Mouse (Mus musculus) limb, embryonic 11.5 days (tissue): ENCODE results near the gene Rab1a. TPM values are rescaled to one million over a fixed set of nuclear protein-coding genes. Genes with fewer than 3 reads are reported as not detected.

Experiments
- ATAC-seq: fragments of 200-750 bp; cut with Nextera tagmentation; 2 replicates; pipeline ENCODE4 v1.8.0; 2017; ENCODE audit warnings: low read depth; ENCODE audit not compliant: insufficient number of reproducible peaks, low FRiP score, low TSS enrichment
- DNase-seq: peaks from one replicate; pipeline ENCODE4 v3.0.0-alpha.2; 2015; ENCODE audit warnings: low spot score
- H3K27ac ChIP-seq: fragments of 300-500 bp; sonication (generic); replicated peaks from 2 replicates; pipeline ENCODE4 v1.5.1; 2014; ENCODE audit warnings: low read depth, mild to moderate bottlenecking, low read length
- H3K27me3 ChIP-seq: fragments of 300-500 bp; sonication (generic); 2 replicates; pipeline ENCODE4 v1.6.1; 2014; ENCODE audit warnings: mild to moderate bottlenecking, low read length, mixed read lengths; ENCODE audit not compliant: control insufficient read depth, insufficient read depth
- H3K36me3 ChIP-seq: fragments of 300-500 bp; sonication (generic); 2 replicates; pipeline ENCODE4 v1.6.1; 2014; ENCODE audit warnings: mild to moderate bottlenecking, low read length, moderate library complexity, mixed read lengths; ENCODE audit not compliant: control insufficient read depth, insufficient read depth
- H3K4me1 ChIP-seq: fragments of 300-500 bp; sonication (generic); 2 replicates; pipeline ENCODE4 v1.6.1; 2014; ENCODE audit warnings: low read length, mixed read lengths; ENCODE audit not compliant: control insufficient read depth, insufficient read depth
- H3K4me2 ChIP-seq: fragments of 300-500 bp; sonication (generic); 2 replicates; pipeline ENCODE4 v1.6.1; 2014; ENCODE audit warnings: low read depth, mild to moderate bottlenecking, moderate library complexity; ENCODE audit not compliant: severe bottlenecking
- H3K4me3 ChIP-seq: fragments of 300-500 bp; sonication (generic); 2 replicates; pipeline ENCODE4 v1.5.1; 2014; ENCODE audit warnings: low read depth, low read length
- H3K9ac ChIP-seq: fragments of 300-500 bp; sonication (generic); 2 replicates; pipeline ENCODE4 v1.6.1; 2014; ENCODE audit warnings: mild to moderate bottlenecking, low read length
- H3K9me3 ChIP-seq: fragments of 300-500 bp; sonication (generic); 2 replicates; pipeline ENCODE4 v1.6.1; 2016; ENCODE audit warnings: low read length; ENCODE audit not compliant: control insufficient read depth
- WGBS: fragments of 180-500 bp; shearing (Covaris S2); extraction: QIAGEN DNeasy Blood & Tissue Kit; methylation state at CpG from one replicate; pipeline ENCODE4 v1.1.7; 2014; 5-methylcytosine and 5-hydroxymethylcytosine counted together
- polyA plus RNA-seq: library from polyadenylated mRNA; unstranded; fragments of >200 nt; fragmentation: Nextera tagmentation; extraction: Ambion mirVana; gene quantifications from 2 replicates; pipeline ENCODE4 v1.2.1, GENCODE M21; 2014

The Rab1a gene
- polyA plus RNA-seq, 1 experiment from 2014 or later, result 212 TPM

- no peak overlapping the region for H3K4me2 ChIP-seq
- DNase-seq, result no peak
- WGBS, result 85% methylated on average over 5 of the region's 5 CpGs
- H3K9ac ChIP-seq, result no peak overlapping the region
- peaks cover 22% of the 10 kb centered on the region for H3K36me3 ChIP-seq
- ATAC-seq, result no peak
- no peaks in the 10 kb centered on the region for H3K27me3 ChIP-seq
- H3K4me3 ChIP-seq, result no peak overlapping the region
- H3K9me3 ChIP-seq, result no peaks in the 10 kb centered on the region
- H3K27ac ChIP-seq, result no peak overlapping the region
- H3K4me1 ChIP-seq, result peaks cover 22% of the 10 kb centered on the region
These were observed 39.1 kb downstream of the Rab1a start for GRCm38 (mm10) chr11:20240331-20240730.

GRCm38 (mm10) chr11:20241311-20241710, 40.1 kb downstream of the Rab1a start:
- Histone ChIP-seq H3K9me3 (no peaks in the 10 kb centered on the region), H3K4me2 (no peak overlapping the region), H3K9ac (no peak overlapping the region), H3K27me3 (no peaks in the 10 kb centered on the region), H3K4me3 (no peak overlapping the region), H3K36me3 (peaks cover 22% of the 10 kb centered on the region), H3K4me1 (peaks cover 22% of the 10 kb centered on the region), H3K27ac (no peak overlapping the region)
- no peak for ATAC-seq
- 95% methylated on average over 7 of the region's 7 CpGs for WGBS
- DNase-seq, result no peak

GRCm38 (mm10) chr11:20242366-20243056, 41.3 kb downstream of the Rab1a start:
- Histone ChIP-seq H3K4me1 (peaks cover 26% of the 10 kb centered on the region), H3K4me3 (no peak overlapping the region), H3K9ac (no peak overlapping the region), H3K4me2 (no peak overlapping the region), H3K9me3 (no peaks in the 10 kb centered on the region), H3K27ac (no peak overlapping the region), H3K27me3 (no peaks in the 10 kb centered on the region), H3K36me3 (peaks cover 24% of the 10 kb centered on the region)
- ATAC-seq (no peak), DNase-seq (no peak)
- 77% methylated on average over 6 of the region's 6 CpGs for WGBS

GRCm38 (mm10) chr11:20243214-20243913, 42.1 kb downstream of the Rab1a start:
- 20% methylated on average over 9 of the region's 9 CpGs for WGBS
- no peak overlapping the region for H3K4me3 ChIP-seq
- no peak overlapping the region for H3K4me2 ChIP-seq
- H3K36me3 ChIP-seq, result peaks cover 23% of the 10 kb centered on the region
- no peak overlapping the region for H3K27ac ChIP-seq
- DNase-seq (peak; percentile 52), ATAC-seq (0 out of 2 replicates have a peak, but pooled peaks have one; percentile 28)
- H3K27me3 ChIP-seq, result no peaks in the 10 kb centered on the region
- no peaks in the 10 kb centered on the region for H3K9me3 ChIP-seq
- H3K4me1 ChIP-seq, result peaks cover 27% of the 10 kb centered on the region
- no peak overlapping the region for H3K9ac ChIP-seq

- Histone ChIP-seq H3K9me3 (no peaks in the 10 kb centered on the region; the same call in 1 of the 2 replicates), H3K4me1 (peaks cover 27% of the 10 kb centered on the region), H3K27ac (0 out of 2 replicates have a peak overlapping the region, but pooled peaks have one; percentile 9), H3K9ac (no peak overlapping the region), H3K4me2 (no peak overlapping the region), H3K36me3 (peaks cover 13% of the 10 kb centered on the region; the same call in 1 of the 2 replicates), H3K27me3 (no peaks in the 10 kb centered on the region), H3K4me3 (no peak overlapping the region)
- WGBS, result 82% methylated on average over 16 of the region's 16 CpGs
- ATAC-seq, result no peak
- peak; percentile 20 for DNase-seq
These were observed 43.4 kb downstream of the Rab1a start for GRCm38 (mm10) chr11:20244336-20245290.

- Histone ChIP-seq H3K4me2 (no peak overlapping the region), H3K9me3 (no peaks in the 10 kb centered on the region; the same call in 1 of the 2 replicates), H3K4me3 (no peak overlapping the region), H3K9ac (no peak overlapping the region), H3K27ac (no peak overlapping the region), H3K27me3 (no peaks in the 10 kb centered on the region), H3K36me3 (peaks cover 8% of the 10 kb centered on the region; the same call in 1 of the 2 replicates), H3K4me1 (peaks cover 27% of the 10 kb centered on the region)
- DNase-seq, result no peak
- WGBS, result 91% methylated on average over 6 of the region's 6 CpGs
- ATAC-seq, result no peak
These were observed 44.1 kb downstream of the Rab1a start for GRCm38 (mm10) chr11:20245316-20245715.

- ATAC-seq, result no peak
- WGBS, result 76% methylated on average over 1 of the region's 1 CpGs
- H3K4me3 ChIP-seq, result no peak overlapping the region
- DNase-seq, result peak; percentile 18
- H3K27me3 ChIP-seq, result no peaks in the 10 kb centered on the region
- H3K27ac ChIP-seq, result no peak overlapping the region
- peaks cover 27% of the 10 kb centered on the region for H3K4me1 ChIP-seq
- no peak overlapping the region for H3K9ac ChIP-seq
- H3K36me3 ChIP-seq, result peaks cover 6% of the 10 kb centered on the region; the same call in 1 of the 2 replicates
- no peaks in the 10 kb centered on the region; the same call in 1 of the 2 replicates for H3K9me3 ChIP-seq
- H3K4me2 ChIP-seq, result no peak overlapping the region
These were observed 45.4 kb downstream of the Rab1a start for GRCm38 (mm10) chr11:20246616-20247015.
